Mouse (Mus musculus): Measurements from ENCODE around the gene Pcbp2.

DNA sequence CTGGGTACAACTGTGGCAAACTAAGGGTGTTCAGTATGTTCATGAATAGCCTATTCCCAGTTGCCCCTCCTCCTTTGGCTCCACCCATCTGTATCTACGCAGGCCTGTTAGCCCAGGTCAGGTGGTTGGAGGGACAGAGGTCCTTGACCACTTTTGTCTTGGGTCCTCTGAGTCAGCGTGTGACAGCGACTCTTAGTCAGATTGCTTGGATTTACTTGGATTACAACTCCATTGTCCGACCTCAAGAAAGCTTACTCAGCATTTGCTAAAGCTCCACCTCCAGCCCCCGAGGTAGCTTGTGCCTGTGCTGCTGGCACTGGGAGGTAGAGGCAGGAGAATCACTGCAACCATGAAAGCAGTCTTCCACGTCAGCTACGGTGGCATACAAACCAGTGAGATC, 19.4 kb upstream of the Pcbp2 start:
- TF ChIP-seq CTCF (IDR thresholded peaks at IDR 0.05; ENCODE audit: control insufficient read depth, insufficient read depth, low read length) (no peak), POLR2A (IDR thresholded peaks at IDR 0.05; ENCODE audit: borderline replicate concordance, control insufficient read depth, low read depth, low read length) (no peak)
